Mouse (Mus musculus) liver, adult 2 months (tissue): ENCODE results near the gene Cutal. TPM values are rescaled to one million over a fixed set of nuclear protein-coding genes. Genes with fewer than 3 reads are reported as not detected.

Experiments
- DNase-seq: peaks from one replicate; pipeline ENCODE4 v3.0.0-alpha.2; 2011; ENCODE audit warnings: low read depth, low spot score; ENCODE audit errors: extremely low read depth
- H3K27ac ChIP-seq: fragments of 200-500 bp; replicated peaks from 2 replicates; pipeline ENCODE4 v1.5.1; 2012; ENCODE audit warnings: low read depth, mild to moderate bottlenecking, control low read depth, inconsistent platforms, low read length; ENCODE audit not compliant: insufficient read depth
- H3K27me3 ChIP-seq: fragments of 200-500 bp; 2 replicates; pipeline ENCODE4 v1.6.1; 2012; ENCODE audit warnings: mild to moderate bottlenecking, moderate library complexity, low read length, inconsistent platforms; ENCODE audit not compliant: control insufficient read depth, insufficient read depth
- H3K36me3 ChIP-seq: fragments of 200-500 bp; 2 replicates; pipeline ENCODE4 v1.6.1; 2012; ENCODE audit warnings: low read length, inconsistent platforms; ENCODE audit not compliant: control insufficient read depth, insufficient read depth
- H3K4me1 ChIP-seq: fragments of 200-500 bp; 2 replicates; pipeline ENCODE4 v1.6.1; 2011; ENCODE audit warnings: low read length; ENCODE audit not compliant: control insufficient read depth, insufficient read depth
- H3K4me3 ChIP-seq: fragments of 200-500 bp; 2 replicates; pipeline ENCODE4 v1.5.1; 2011; ENCODE audit warnings: low read depth, mild to moderate bottlenecking, control low read depth, low read length, moderate library complexity; ENCODE audit not compliant: insufficient read depth
- H3K79me2 ChIP-seq: fragments of 200-500 bp; 2 replicates; pipeline ENCODE4 v1.6.1; 2012; ENCODE audit warnings: inconsistent platforms, mild to moderate bottlenecking, low read length, moderate library complexity; ENCODE audit not compliant: control insufficient read depth, insufficient read depth
- H3K9ac ChIP-seq: fragments of 200-500 bp; 2 replicates; pipeline ENCODE4 v1.6.1; 2012; ENCODE audit warnings: low read depth, mild to moderate bottlenecking, control low read depth, inconsistent platforms, low read length
- CTCF ChIP-seq: fragments of 200-500 bp; IDR thresholded peaks from 2 replicates; pipeline ENCODE4 v1.5.1; 2011; ENCODE audit warnings: low read depth, low read length, control low read depth
- POLR2A ChIP-seq: fragments of 200-500 bp; IDR thresholded peaks from 2 replicates; pipeline ENCODE4 v1.6.1; 2011; ENCODE audit warnings: low read length, control low read depth; ENCODE audit not compliant: insufficient read depth; ENCODE audit errors: extremely low read depth
- WGBS: fragments of 180-500 bp; shearing (Covaris S2); methylation state at CpG from one replicate; pipeline ENCODE4 v1.1.7; 2018; 5-methylcytosine and 5-hydroxymethylcytosine counted together
- polyA plus RNA-seq: library from polyadenylated mRNA; depleted of rRNA; stranded (reverse); fragments of >200 nt; gene quantifications from 2 replicates; pipeline ENCODE4 v1.2.3, GENCODE M21; 2012
- total RNA-seq: library from RNA; depleted of rRNA; stranded (reverse); fragments of >200 nt; gene quantifications from 2 replicates; pipeline ENCODE4 v1.2.3, GENCODE M21; 2014

Cutal gene
- total and polyA plus RNA-seq, 2 experiments, result 48.2 to 341 TPM

- no peaks in the 10 kb centered on the region for H3K79me2 ChIP-seq
- TF ChIP-seq CTCF, result no peak
- no peak for TF ChIP-seq POLR2A
- H3K9ac ChIP-seq, result no peak overlapping the region
- no peaks in the 10 kb centered on the region for H3K36me3 ChIP-seq
- H3K27me3 ChIP-seq, result no peaks in the 10 kb centered on the region
- no peak overlapping the region for H3K4me3 ChIP-seq
- peaks cover 2% of the 10 kb centered on the region; the same call in 1 of the 2 replicates for H3K4me1 ChIP-seq
- no peak for DNase-seq
- WGBS, result 48% methylated on average over 2 of the region's 2 CpGs
- no peak overlapping the region for H3K27ac ChIP-seq
Measured at GRCm38 (mm10) chr2:34914823-34915082, 40.6 kb downstream of the Cutal start.

DNA sequence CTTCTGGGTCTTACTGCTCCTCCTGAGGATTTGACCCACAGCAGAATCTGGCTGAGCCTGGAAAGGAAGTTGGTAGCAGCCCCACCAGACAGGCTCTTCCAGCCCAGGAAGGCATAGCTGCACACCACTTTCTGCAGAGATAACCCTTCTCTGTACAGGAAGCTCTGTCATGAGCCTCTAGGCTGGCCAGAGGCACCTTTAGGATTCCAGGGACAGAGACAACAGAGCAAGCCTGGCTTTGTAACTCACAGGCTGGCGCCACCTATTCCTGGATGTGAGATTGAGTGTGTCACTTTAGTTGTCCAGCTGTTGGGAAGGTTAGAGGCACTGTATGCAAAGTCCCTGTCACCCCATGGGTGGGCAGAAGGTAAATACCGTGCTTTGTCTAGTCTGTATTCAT, 40.9 kb downstream of the Cutal start:
- 76% methylated on average over 2 of the region's 2 CpGs for WGBS
- Histone ChIP-seq H3K9ac (no peak overlapping the region), H3K27me3 (no peaks in the 10 kb centered on the region), H3K36me3 (no peaks in the 10 kb centered on the region), H3K79me2 (no peaks in the 10 kb centered on the region), H3K4me3 (no peak overlapping the region), H3K27ac (no peak overlapping the region), H3K4me1 (peaks cover 2% of the 10 kb centered on the region; the same call in 1 of the 2 replicates)
- TF ChIP-seq CTCF (no peak), POLR2A (no peak)
- DNase-seq, result no peak

- 61% methylated on average over 2 of the region's 2 CpGs for WGBS
- Histone ChIP-seq H3K27ac (no peak overlapping the region), H3K79me2 (no peaks in the 10 kb centered on the region), H3K9ac (no peak overlapping the region), H3K4me1 (no peaks in the 10 kb centered on the region), H3K27me3 (no peaks in the 10 kb centered on the region), H3K36me3 (no peaks in the 10 kb centered on the region), H3K4me3 (no peak overlapping the region)
- no peak for TF ChIP-seq POLR2A
- TF ChIP-seq CTCF, result no peak
- DNase-seq, result no peak
Measured at GRCm38 (mm10) chr2:34920144-34920543, 45.9 kb downstream of the Cutal start.

DNA sequence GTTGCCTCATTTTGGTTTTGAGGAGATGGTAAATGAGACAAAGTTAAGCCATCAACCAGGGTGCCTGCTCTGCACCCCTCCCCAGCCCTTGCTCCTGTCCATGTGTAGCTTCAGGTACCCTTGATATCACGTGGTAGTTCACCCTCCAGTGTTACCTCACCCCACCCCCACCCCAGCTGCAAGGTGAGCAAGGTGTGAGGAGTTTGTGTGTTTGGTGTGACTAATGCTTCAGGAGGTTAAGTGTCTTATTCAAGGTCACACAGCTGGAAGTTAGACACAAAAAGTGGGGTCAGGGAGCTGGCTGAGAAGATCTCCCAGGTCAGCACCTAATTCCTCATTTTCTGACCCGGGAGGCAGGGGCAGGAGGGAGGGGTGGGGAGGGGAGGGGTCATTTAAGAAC, 48.5 kb downstream of the Cutal start:
- Histone ChIP-seq H3K27me3 (no peaks in the 10 kb centered on the region), H3K9ac (no peak overlapping the region), H3K27ac (no peak overlapping the region), H3K79me2 (no peaks in the 10 kb centered on the region), H3K36me3 (no peaks in the 10 kb centered on the region), H3K4me3 (no peak overlapping the region), H3K4me1 (no peaks in the 10 kb centered on the region)
- TF ChIP-seq POLR2A, result no peak
- WGBS, result 13% methylated on average over 2 of the region's 2 CpGs
- no peak for DNase-seq

- H3K4me1 ChIP-seq, result no peaks in the 10 kb centered on the region
- TF ChIP-seq CTCF (no peak), POLR2A (no peak)
- no peaks in the 10 kb centered on the region for H3K27me3 ChIP-seq
- H3K9ac ChIP-seq, result no peak overlapping the region
- 75% methylated on average over 5 of the region's 5 CpGs for WGBS
- H3K36me3 ChIP-seq, result no peaks in the 10 kb centered on the region
- DNase-seq, result no peak
- H3K79me2 ChIP-seq, result no peaks in the 10 kb centered on the region
- H3K27ac ChIP-seq, result no peak overlapping the region
- H3K4me3 ChIP-seq, result no peak overlapping the region
Measured at GRCm38 (mm10) chr2:34927320-34927719, 53.1 kb downstream of the Cutal start.

DNA sequence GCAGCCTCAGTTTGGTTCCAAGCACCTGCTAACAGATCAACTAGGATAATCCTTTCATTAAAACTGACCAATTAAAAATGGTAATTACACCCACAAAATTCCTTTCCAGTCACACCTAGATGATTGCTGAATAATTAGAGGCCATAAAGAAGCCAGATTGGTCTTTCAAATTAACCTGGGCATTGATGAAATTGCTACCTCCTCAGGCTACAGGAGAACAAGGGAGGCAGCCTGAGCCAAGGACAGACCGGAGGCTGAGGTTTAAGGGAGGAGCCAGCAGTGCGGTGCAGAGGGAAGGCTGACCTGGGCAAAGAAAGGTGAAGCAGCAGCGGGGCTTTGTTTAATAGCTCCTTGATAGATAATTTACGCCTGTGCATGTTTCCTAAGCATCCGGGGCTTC, 63.3 kb downstream of the Cutal start:
- WGBS, result 29% methylated on average over 5 of the region's 5 CpGs
- Histone ChIP-seq H3K4me3 (no peak overlapping the region), H3K9ac (no peak overlapping the region), H3K79me2 (no peaks in the 10 kb centered on the region), H3K36me3 (no peaks in the 10 kb centered on the region), H3K4me1 (no peaks in the 10 kb centered on the region), H3K27me3 (0 out of 2 replicates have a peak, but pooled peaks cover 2% of the 10 kb centered on the region), H3K27ac (no peak overlapping the region)
- no peak for DNase-seq
- TF ChIP-seq POLR2A, result no peak
- TF ChIP-seq CTCF, result no peak
